Mouse (Mus musculus): ENCODE measurements at regions not wholly inside any gene's neighbourhood (a gene's known extent, or its start where the extent isn't known, plus 50 kb on each side); places are given as distances from the start of the nearest gene placed in this dataset.

GRCm38 (mm10) chr15:62743879-62744278, 1101.1 kb downstream of the Gsdmc2 start:
- TF ChIP-seq TCF12 (IDR thresholded peaks at IDR 0.05; ENCODE audit: insufficient read depth, poor library complexity, severe bottlenecking) (no peak), USF1 (IDR thresholded peaks at IDR 0.05; ENCODE audit: low read depth) (no peak), POLR2A (IDR thresholded peaks at IDR 0.05; ENCODE audit: insufficient read length, low read depth) (no peak), REST (IDR thresholded peaks at IDR 0.05; ENCODE audit: insufficient read depth, insufficient read length) (no peak), MAX (IDR thresholded peaks at IDR 0.05; ENCODE audit: low read depth) (no peak), MYOD1 (IDR thresholded peaks at IDR 0.05; ENCODE audit: control insufficient read depth in 1 of 3, insufficient read length in 2 of 3, low read depth in 2 of 3) (no peak), CEBPB (IDR thresholded peaks at IDR 0.05; ENCODE audit: insufficient read depth, poor library complexity, severe bottlenecking) (no peak), POLR2AphosphoS2 (IDR thresholded peaks at IDR 0.05; ENCODE audit: insufficient read length, low read depth) (no peak), E2F4 (IDR thresholded peaks at IDR 0.05; ENCODE audit: insufficient read depth) (no peak), TCF3 (IDR thresholded peaks at IDR 0.05; ENCODE audit: insufficient read length, low read depth) (no peak), SRF (IDR thresholded peaks at IDR 0.05; ENCODE audit: control insufficient read depth, insufficient read length, low read depth) (no peak)
